Mouse (Mus musculus): ENCODE measurements around the gene Atp13a5.

- TF ChIP-seq CTCF (IDR thresholded peaks at IDR 0.05; ENCODE audit: low read depth, low read length), result no peak
- no peak for TF ChIP-seq TAL1 (conservative IDR thresholded peaks at IDR 0.05; ENCODE audit: low read depth, low read length)
- no peak for TF ChIP-seq POLR2AphosphoS5 (IDR thresholded peaks at IDR 0.05; ENCODE audit: insufficient replicate concordance, low read depth, low read length)
These were observed 169.7 kb downstream of the Atp13a5 start for GRCm38 (mm10) chr16:29208841-29209240.
